Mouse (Mus musculus): ENCODE results near the gene Usmg5.
"Not testable (repeated sequence)": the region's sequence is repeated elsewhere in the genome, so short reads cannot be mapped to it uniquely, and the experiment has no call there.

The Usmg5 gene

GRCm38 (mm10) chr19:47090550-47091156, at the start of gene Usmg5, which contains the start of gene Pdcd11:
TSS of gene Usmg5 (minus strand) at chr19:47090647.
TSS of gene Pdcd11 (plus strand) at chr19:47090768.
- peak; percentile 97 for DNase-seq

GRCm38 (mm10) chr19:47139611-47140010, 49.2 kb upstream of the Usmg5 start:
- DNase-seq: not testable (repeated sequence)

GRCm38 (mm10) chr19:47137771-47138421, 47.4 kb upstream of the Usmg5 start, which contains the start of gene Calhm2:
TSS of gene Calhm2 (minus strand) at chr19:47138294.
- peak; percentile 62 for DNase-seq

GRCm38 (mm10) chr19:47137051-47137581, 46.7 kb upstream of the Usmg5 start:
- peak; percentile 67 for DNase-seq

- DNase-seq: no peak
Observed at GRCm38 (mm10) chr19:47136170-47136569, 45.7 kb upstream of the Usmg5 start.

GRCm38 (mm10) chr19:47135568-47135967, 45.1 kb upstream of the Usmg5 start:
- no peak for DNase-seq

- DNase-seq: no peak
Observed at GRCm38 (mm10) chr19:47133161-47133560, 42.7 kb upstream of the Usmg5 start.

- no peak for DNase-seq
Observed at GRCm38 (mm10) chr19:47130551-47131125, 40.2 kb upstream of the Usmg5 start.

GRCm38 (mm10) chr19:47128835-47129234, 38.4 kb upstream of the Usmg5 start:
- no peak for DNase-seq

GRCm38 (mm10) chr19:47128164-47128563, 37.7 kb upstream of the Usmg5 start:
- no peak for DNase-seq

- DNase-seq: peak; percentile 46
Observed at GRCm38 (mm10) chr19:47122802-47123201, 32.4 kb upstream of the Usmg5 start.

- peak; percentile 17 for DNase-seq
Observed at GRCm38 (mm10) chr19:47121054-47121453, 30.6 kb upstream of the Usmg5 start.

- DNase-seq: no peak
Observed at GRCm38 (mm10) chr19:47118634-47119033, 28.2 kb upstream of the Usmg5 start.

- no peak for DNase-seq
Observed at GRCm38 (mm10) chr19:47104641-47105271, 14.3 kb upstream of the Usmg5 start.

GRCm38 (mm10) chr19:47101080-47101479, 10.6 kb upstream of the Usmg5 start:
- no peak for DNase-seq

- DNase-seq: no peak
Observed at GRCm38 (mm10) chr19:47089718-47090525, 525 bp downstream of the Usmg5 start.

GRCm38 (mm10) chr19:47088226-47088625, 2.2 kb downstream of the Usmg5 start:
- DNase-seq: no peak

- peak; percentile 85 for DNase-seq
Observed at GRCm38 (mm10) chr19:47067924-47068611, 22.4 kb downstream of the Usmg5 start.

GRCm38 (mm10) chr19:47067096-47067882, 23.2 kb downstream of the Usmg5 start, which contains the start of gene Taf5:
TSS of gene Taf5 (plus strand) at chr19:47067746.
- peak; percentile 98 for DNase-seq

GRCm38 (mm10) chr19:47065860-47066259, 24.6 kb downstream of the Usmg5 start:
- no peak for DNase-seq

- no peak for DNase-seq
Observed at GRCm38 (mm10) chr19:47057684-47058083, 32.8 kb downstream of the Usmg5 start.

Data from lung, postnatal 14 days (tissue).